Mouse (Mus musculus): ENCODE measurements around the gene Kcna2. TPM values are rescaled to one million over a fixed set of nuclear protein-coding genes. Genes with fewer than 3 reads are reported as not detected.

The Kcna2 gene
- polyA plus RNA-seq, 1 experiment from 2014 or later, result 1.5 TPM

GRCm38 (mm10) chr3:107127667-107128066 lies 26.7 kb downstream of the Kcna2 start:
- H3K36me3 ChIP-seq (ENCODE audit: control insufficient read depth, insufficient read depth, low read length), result no peaks in the 10 kb centered on the region
- no peaks in the 10 kb centered on the region for H3K9me3 ChIP-seq (ENCODE audit: control insufficient read depth, low read length)
- no peaks in the 10 kb centered on the region for H3K27me3 ChIP-seq (ENCODE audit: control insufficient read depth, insufficient read depth, low read length)
- 86% methylated on average over 1 of the region's 1 CpGs for WGBS
- ATAC-seq (ENCODE audit: low FRiP score, low TSS enrichment) (no peak), DNase-seq (no peak)
- no peak overlapping the region for H3K27ac ChIP-seq (replicated peaks; ENCODE audit: low read depth, low read length)
- no peak overlapping the region for H3K4me3 ChIP-seq (replicated peaks; ENCODE audit: low read depth, low read length)
- H3K9ac ChIP-seq (replicated peaks; ENCODE audit: low read length), result no peak overlapping the region
- no peak overlapping the region for H3K4me2 ChIP-seq (ENCODE audit: low read length)
- H3K4me1 ChIP-seq (ENCODE audit: control insufficient read depth, insufficient read depth, low read length), result 0 out of 2 replicates have a peak, but pooled peaks cover 3% of the 10 kb centered on the region

GRCm38 (mm10) chr3:107128421-107128820 lies 27.5 kb downstream of the Kcna2 start:
- no peaks in the 10 kb centered on the region for H3K36me3 ChIP-seq (ENCODE audit: control insufficient read depth, insufficient read depth, low read length)
- no peak overlapping the region for H3K4me3 ChIP-seq (replicated peaks; ENCODE audit: low read depth, low read length)
- DNase-seq (no peak), ATAC-seq (ENCODE audit: low FRiP score, low TSS enrichment) (no peak)
- H3K4me2 ChIP-seq (ENCODE audit: low read length), result no peak overlapping the region
- no peaks in the 10 kb centered on the region for H3K9me3 ChIP-seq (ENCODE audit: control insufficient read depth, low read length)
- no peak overlapping the region for H3K27ac ChIP-seq (replicated peaks; ENCODE audit: low read depth, low read length)
- H3K4me1 ChIP-seq (ENCODE audit: control insufficient read depth, insufficient read depth, low read length), result 0 out of 2 replicates have a peak, but pooled peaks cover 3% of the 10 kb centered on the region
- no peak overlapping the region for H3K9ac ChIP-seq (replicated peaks; ENCODE audit: low read length)
- 67% methylated on average over 3 of the region's 3 CpGs for WGBS
- H3K27me3 ChIP-seq (ENCODE audit: control insufficient read depth, insufficient read depth, low read length), result no peaks in the 10 kb centered on the region

DNA sequence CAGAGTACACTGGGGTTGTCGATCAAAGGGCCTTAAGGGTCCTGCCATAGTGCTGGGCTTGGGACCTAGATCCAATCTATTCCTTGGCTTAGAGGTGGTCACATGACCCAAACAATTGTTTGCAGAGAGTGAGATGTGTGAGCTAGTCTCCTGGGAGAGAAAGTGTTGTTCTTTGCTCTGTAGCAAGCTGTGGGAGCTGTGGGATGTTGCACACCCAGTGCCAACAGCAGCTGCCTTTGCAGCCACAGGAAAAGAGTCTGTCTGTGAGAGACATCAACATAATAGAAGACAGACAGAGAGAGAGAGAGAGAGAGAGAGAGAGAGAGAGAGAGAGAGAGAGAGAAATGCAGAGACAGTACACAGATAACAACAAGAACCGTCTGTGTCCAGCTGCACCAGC lies 28.3 kb downstream of the Kcna2 start:
- Histone ChIP-seq H3K4me2 (ENCODE audit: low read length) (no peak overlapping the region), H3K9ac (replicated peaks; ENCODE audit: low read length) (no peak overlapping the region), H3K4me1 (ENCODE audit: control insufficient read depth, insufficient read depth, low read length) (0 out of 2 replicates have a peak, but pooled peaks cover 3% of the 10 kb centered on the region), H3K36me3 (ENCODE audit: control insufficient read depth, insufficient read depth, low read length) (no peaks in the 10 kb centered on the region), H3K4me3 (replicated peaks; ENCODE audit: low read depth, low read length) (no peak overlapping the region), H3K9me3 (ENCODE audit: control insufficient read depth, low read length) (no peaks in the 10 kb centered on the region), H3K27ac (replicated peaks; ENCODE audit: low read depth, low read length) (no peak overlapping the region), H3K27me3 (ENCODE audit: control insufficient read depth, insufficient read depth, low read length) (no peaks in the 10 kb centered on the region)
- 65% methylated on average over 2 of the region's 2 CpGs for WGBS
- DNase-seq, result no peak
- ATAC-seq (ENCODE audit: low FRiP score, low TSS enrichment), result no peak

GRCm38 (mm10) chr3:107130661-107131326 lies 29.8 kb downstream of the Kcna2 start:
- no peaks in the 10 kb centered on the region for H3K27me3 ChIP-seq (ENCODE audit: control insufficient read depth, insufficient read depth, low read length)
- DNase-seq, result no peak
- no peaks in the 10 kb centered on the region for H3K36me3 ChIP-seq (ENCODE audit: control insufficient read depth, insufficient read depth, low read length)
- no peak overlapping the region for H3K4me3 ChIP-seq (replicated peaks; ENCODE audit: low read depth, low read length)
- H3K4me2 ChIP-seq (ENCODE audit: low read length), result no peak overlapping the region
- H3K9me3 ChIP-seq (ENCODE audit: control insufficient read depth, low read length), result no peaks in the 10 kb centered on the region
- H3K4me1 ChIP-seq (ENCODE audit: control insufficient read depth, insufficient read depth, low read length), result 0 out of 2 replicates have a peak, but pooled peaks cover 3% of the 10 kb centered on the region
- ATAC-seq (ENCODE audit: low FRiP score, low TSS enrichment), result no peak
- H3K27ac ChIP-seq (replicated peaks; ENCODE audit: low read depth, low read length), result no peak overlapping the region
- WGBS, result 77% methylated on average over 4 of the region's 4 CpGs
- H3K9ac ChIP-seq (replicated peaks; ENCODE audit: low read length), result no peak overlapping the region

DNA sequence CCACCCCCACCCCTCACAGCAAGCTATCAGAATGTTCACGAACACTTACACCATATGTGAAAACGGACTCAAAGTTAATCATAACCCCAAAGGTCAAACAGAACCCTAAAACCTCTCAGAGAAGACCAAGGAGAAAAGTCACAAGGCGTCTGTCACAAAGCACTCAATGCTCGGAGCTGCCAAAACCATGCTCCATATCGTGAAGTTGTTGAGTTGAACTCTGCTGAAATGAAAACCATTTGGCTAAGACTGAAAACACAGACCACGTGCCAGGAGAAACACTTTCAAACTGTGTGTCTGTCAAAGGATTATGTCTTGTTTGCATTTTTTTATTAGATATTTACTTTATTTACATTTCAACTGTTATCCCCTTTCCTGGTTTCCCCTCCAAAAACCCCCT lies 30.9 kb downstream of the Kcna2 start:
- WGBS, result 83% methylated on average over 6 of the region's 6 CpGs
- Histone ChIP-seq H3K9ac (replicated peaks; ENCODE audit: low read length) (no peak overlapping the region), H3K4me2 (ENCODE audit: low read length) (no peak overlapping the region), H3K4me1 (ENCODE audit: control insufficient read depth, insufficient read depth, low read length) (0 out of 2 replicates have a peak, but pooled peaks cover 3% of the 10 kb centered on the region), H3K9me3 (ENCODE audit: control insufficient read depth, low read length) (no peaks in the 10 kb centered on the region), H3K4me3 (replicated peaks; ENCODE audit: low read depth, low read length) (no peak overlapping the region), H3K36me3 (ENCODE audit: control insufficient read depth, insufficient read depth, low read length) (no peaks in the 10 kb centered on the region), H3K27ac (replicated peaks; ENCODE audit: low read depth, low read length) (no peak overlapping the region), H3K27me3 (ENCODE audit: control insufficient read depth, insufficient read depth, low read length) (no peaks in the 10 kb centered on the region)
- DNase-seq, result no peak
- ATAC-seq (ENCODE audit: low FRiP score, low TSS enrichment), result no peak

GRCm38 (mm10) chr3:107132651-107133050 lies 31.7 kb downstream of the Kcna2 start:
- H3K9me3 ChIP-seq (ENCODE audit: control insufficient read depth, low read length), result no peaks in the 10 kb centered on the region
- no peak overlapping the region for H3K9ac ChIP-seq (replicated peaks; ENCODE audit: low read length)
- no peak for ATAC-seq (ENCODE audit: low FRiP score, low TSS enrichment)
- H3K4me3 ChIP-seq (replicated peaks; ENCODE audit: low read depth, low read length), result no peak overlapping the region
- no peak overlapping the region for H3K4me2 ChIP-seq (ENCODE audit: low read length)
- H3K27ac ChIP-seq (replicated peaks; ENCODE audit: low read depth, low read length), result no peak overlapping the region
- DNase-seq, result peak; percentile 30
- no peaks in the 10 kb centered on the region for H3K27me3 ChIP-seq (ENCODE audit: control insufficient read depth, insufficient read depth, low read length)
- 0 out of 2 replicates have a peak, but pooled peaks cover 3% of the 10 kb centered on the region for H3K4me1 ChIP-seq (ENCODE audit: control insufficient read depth, insufficient read depth, low read length)
- no peaks in the 10 kb centered on the region for H3K36me3 ChIP-seq (ENCODE audit: control insufficient read depth, insufficient read depth, low read length)
- WGBS, result 50% methylated on average over 6 of the region's 6 CpGs

DNA sequence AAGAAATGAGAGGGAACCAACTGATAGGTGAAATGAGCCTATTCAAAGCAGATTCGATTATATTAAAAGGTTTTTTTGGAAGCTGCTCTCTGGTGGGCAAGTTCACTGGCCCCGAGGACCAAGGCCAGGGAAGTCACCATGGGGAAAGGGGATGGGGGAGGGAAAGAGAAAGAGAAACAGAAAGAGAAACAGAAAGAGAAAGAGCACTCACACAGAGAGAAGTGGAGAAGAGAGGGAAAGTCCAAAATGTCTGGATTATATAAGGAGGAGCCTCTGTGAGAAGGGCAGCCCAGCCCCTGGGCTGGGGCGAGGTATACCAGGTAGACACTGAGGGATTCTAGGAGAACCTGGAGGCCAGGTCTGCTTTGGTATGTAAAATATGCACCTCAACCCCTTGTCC lies 33.5 kb downstream of the Kcna2 start:
- 86% methylated on average over 3 of the region's 3 CpGs for WGBS
- no peak overlapping the region for H3K9ac ChIP-seq (replicated peaks; ENCODE audit: low read length)
- no peak for DNase-seq
- H3K27me3 ChIP-seq (ENCODE audit: control insufficient read depth, insufficient read depth, low read length), result no peaks in the 10 kb centered on the region
- no peaks in the 10 kb centered on the region for H3K9me3 ChIP-seq (ENCODE audit: control insufficient read depth, low read length)
- ATAC-seq (ENCODE audit: low FRiP score, low TSS enrichment), result no peak
- 0 out of 2 replicates have a peak, but pooled peaks cover 3% of the 10 kb centered on the region for H3K4me1 ChIP-seq (ENCODE audit: control insufficient read depth, insufficient read depth, low read length)
- H3K27ac ChIP-seq (replicated peaks; ENCODE audit: low read depth, low read length), result no peak overlapping the region
- H3K4me2 ChIP-seq (ENCODE audit: low read length), result no peak overlapping the region
- H3K4me3 ChIP-seq (replicated peaks; ENCODE audit: low read depth, low read length), result no peak overlapping the region
- no peaks in the 10 kb centered on the region for H3K36me3 ChIP-seq (ENCODE audit: control insufficient read depth, insufficient read depth, low read length)

DNA sequence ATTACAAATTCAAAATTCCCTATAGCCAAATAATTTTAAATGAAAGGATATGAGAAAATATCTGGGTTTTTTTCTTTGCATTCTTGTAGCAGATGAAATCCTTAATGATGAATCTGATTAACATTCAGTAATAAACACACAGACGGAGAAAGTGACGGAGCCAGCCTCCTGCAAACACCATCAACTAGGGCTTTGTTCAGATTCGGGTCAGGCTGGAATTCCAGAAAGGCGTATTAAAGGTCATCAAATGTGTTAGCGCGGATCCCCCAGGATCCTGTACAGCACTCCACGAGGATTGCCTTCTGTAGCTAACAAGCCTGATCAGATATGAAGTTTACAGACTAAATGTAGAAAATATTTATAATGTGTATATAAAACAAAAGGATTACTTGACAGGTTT lies 46.2 kb downstream of the Kcna2 start:
- Histone ChIP-seq H3K27ac (replicated peaks; ENCODE audit: low read depth, low read length) (no peak overlapping the region), H3K27me3 (ENCODE audit: control insufficient read depth, insufficient read depth, low read length) (no peaks in the 10 kb centered on the region), H3K4me3 (replicated peaks; ENCODE audit: low read depth, low read length) (no peak overlapping the region), H3K4me1 (ENCODE audit: control insufficient read depth, insufficient read depth, low read length) (peaks cover 11% of the 10 kb centered on the region; the same call in 1 of the 2 replicates), H3K4me2 (ENCODE audit: low read length) (no peak overlapping the region), H3K9me3 (ENCODE audit: control insufficient read depth, low read length) (no peaks in the 10 kb centered on the region), H3K9ac (replicated peaks; ENCODE audit: low read length) (no peak overlapping the region), H3K36me3 (ENCODE audit: control insufficient read depth, insufficient read depth, low read length) (no peaks in the 10 kb centered on the region)
- 62% methylated on average over 7 of the region's 7 CpGs for WGBS
- DNase-seq (peak; percentile 6), ATAC-seq (ENCODE audit: low FRiP score, low TSS enrichment) (no peak)

- WGBS, result 86% methylated on average over 3 of the region's 3 CpGs
- ATAC-seq (ENCODE audit: low FRiP score, low TSS enrichment) (no peak), DNase-seq (peak; percentile 12)
- Histone ChIP-seq H3K36me3 (ENCODE audit: control insufficient read depth, insufficient read depth, low read length) (no peaks in the 10 kb centered on the region), H3K4me1 (ENCODE audit: control insufficient read depth, insufficient read depth, low read length) (peaks cover 11% of the 10 kb centered on the region; the same call in 1 of the 2 replicates), H3K27me3 (ENCODE audit: control insufficient read depth, insufficient read depth, low read length) (no peaks in the 10 kb centered on the region), H3K9me3 (ENCODE audit: control insufficient read depth, low read length) (no peaks in the 10 kb centered on the region), H3K4me2 (ENCODE audit: low read length) (no peak overlapping the region), H3K4me3 (replicated peaks; ENCODE audit: low read depth, low read length) (no peak overlapping the region), H3K27ac (replicated peaks; ENCODE audit: low read depth, low read length) (no peak overlapping the region), H3K9ac (replicated peaks; ENCODE audit: low read length) (no peak overlapping the region)
Measured at GRCm38 (mm10) chr3:107149006-107149405, 48.1 kb downstream of the Kcna2 start.
